Mouse (Mus musculus) MEL (cell line): ENCODE results near the gene Sik3. TPM values are rescaled to one million over a fixed set of nuclear protein-coding genes. Genes with fewer than 3 reads are reported as not detected.

Experiments
- DNase-seq: peaks from one replicate; pipeline ENCODE4 v3.0.0; 2011; ENCODE audit warnings: low read depth, low spot score
- H3K27ac ChIP-seq: 2 replicates; pipeline ENCODE4 v1.5.1; 2012; ENCODE audit warnings: low read depth, mild to moderate bottlenecking, control low read depth, low read length, moderate library complexity; ENCODE audit not compliant: control insufficient read depth
- H3K27me3 ChIP-seq, 2 experiments: fragments of 150-350 bp in 1 of 2; sonication (generic) in 1 of 2; 2 replicates each; pipeline ENCODE4 v1.6.1; 2012; ENCODE audit warnings: low read length in 2 of 2, mild to moderate bottlenecking in 2 of 2, improper control_type of control experiment in 1 of 2, moderate library complexity in 1 of 2; ENCODE audit not compliant: insufficient read depth in 2 of 2, control insufficient read depth in 1 of 2
- H3K36me3 ChIP-seq, 2 experiments: 2 replicates each; pipeline ENCODE4 v1.6.1; 2012 to 2014; ENCODE audit warnings: low read length in 2 of 2, improper control_type of control experiment in 1 of 2, inconsistent platforms in 1 of 2, mild to moderate bottlenecking in 1 of 2; ENCODE audit not compliant: insufficient read depth in 2 of 2, control insufficient read depth in 1 of 2
- H3K4me1 ChIP-seq, 2 experiments: fragments of 150-350 bp in 1 of 2; sonication (generic) in 1 of 2; 2 replicates each; pipeline ENCODE4 v1.6.1; 2012; ENCODE audit warnings: low read length in 2 of 2, improper control_type of control experiment in 1 of 2, mild to moderate bottlenecking in 1 of 2; ENCODE audit not compliant: insufficient read depth in 2 of 2, control insufficient read depth in 1 of 2
- H3K4me3 ChIP-seq, 2 experiments: fragments of 150-350 bp in 1 of 2; sonication (generic) in 1 of 2; 2 replicates each; pipeline ENCODE4 v1.5.1; 2012; ENCODE audit warnings: low read depth in 2 of 2, low read length in 2 of 2, mild to moderate bottlenecking in 2 of 2, moderate library complexity in 2 of 2, control low read depth in 1 of 2, improper control_type of control experiment in 1 of 2; ENCODE audit not compliant: control insufficient read depth in 1 of 2, insufficient read depth in 1 of 2
- H3K79me2 ChIP-seq: 2 replicates; pipeline ENCODE4 v1.6.1; 2012; ENCODE audit warnings: mild to moderate bottlenecking, low read length, moderate library complexity; ENCODE audit not compliant: control insufficient read depth, poor library complexity, insufficient read depth
- H3K9ac ChIP-seq: 2 replicates; pipeline ENCODE4 v1.6.1; 2012; ENCODE audit warnings: low read depth, mild to moderate bottlenecking, control low read depth, low read length, moderate library complexity; ENCODE audit not compliant: control insufficient read depth, poor library complexity, severe bottlenecking
- H3K9me3 ChIP-seq: fragments of 150-350 bp; sonication (generic); replicated peaks from 2 replicates; pipeline ENCODE4 v1.6.1; 2012; ENCODE audit warnings: mild to moderate bottlenecking, low read length, improper control_type of control experiment, moderate library complexity; ENCODE audit not compliant: insufficient read depth
- CHD1 ChIP-seq: IDR thresholded peaks from 2 replicates; pipeline ENCODE4 v1.6.1; 2012; ENCODE audit warnings: low read depth, mild to moderate bottlenecking, inconsistent platforms, low read length, improper control_type of control experiment
- E2F4 ChIP-seq: IDR thresholded peaks from 2 replicates; pipeline ENCODE4 v1.6.1; 2011; ENCODE audit warnings: low read depth, low read length, improper control_type of control experiment, borderline replicate concordance
- ELF1 ChIP-seq: IDR thresholded peaks from 2 replicates; pipeline ENCODE4 v1.6.1; 2014; ENCODE audit warnings: low read depth, mild to moderate bottlenecking, inconsistent platforms, low read length, improper control_type of control experiment, moderate library complexity
- EP300 ChIP-seq, 2 experiments: IDR thresholded peaks; 2 replicates each; pipeline ENCODE4 v1.6.1; 2011; ENCODE audit warnings: improper control_type of control experiment in 2 of 2, low read length in 2 of 2, low read depth in 1 of 2, mild to moderate bottlenecking in 1 of 2
- GABPA ChIP-seq: IDR thresholded peaks from 2 replicates; pipeline ENCODE4 v1.6.1; 2012; ENCODE audit warnings: low read depth, mild to moderate bottlenecking, inconsistent platforms, low read length, improper control_type of control experiment, moderate library complexity
- HCFC1 ChIP-seq: IDR thresholded peaks from 2 replicates; pipeline ENCODE4 v1.6.1; 2012; ENCODE audit warnings: low read depth, mild to moderate bottlenecking, inconsistent platforms, low read length, improper control_type of control experiment, moderate library complexity
- MAZ ChIP-seq: IDR thresholded peaks from 2 replicates; pipeline ENCODE4 v1.6.1; 2012; ENCODE audit warnings: low read depth, mild to moderate bottlenecking, inconsistent platforms, low read length, improper control_type of control experiment
- MEF2A ChIP-seq: IDR thresholded peaks from 2 replicates; pipeline ENCODE4 v1.6.1; 2014; ENCODE audit warnings: low read depth, mild to moderate bottlenecking, inconsistent platforms, low read length, improper control_type of control experiment; ENCODE audit not compliant: poor library complexity, insufficient replicate concordance, severe bottlenecking; ENCODE audit errors: extremely low read depth
- MXI1 ChIP-seq: IDR thresholded peaks from 2 replicates; pipeline ENCODE4 v1.6.1; 2011; ENCODE audit warnings: mild to moderate bottlenecking, low read depth, low read length, improper control_type of control experiment
- MYB ChIP-seq: IDR thresholded peaks from 2 replicates; pipeline ENCODE4 v1.6.1; 2011; ENCODE audit warnings: mild to moderate bottlenecking, low read depth, low read length, improper control_type of control experiment
- MYC ChIP-seq: IDR thresholded peaks from 2 replicates; pipeline ENCODE4 v1.6.1; 2011; ENCODE audit warnings: low read depth, mild to moderate bottlenecking, low read length, improper control_type of control experiment, moderate library complexity
- POLR2A ChIP-seq, 2 experiments: IDR thresholded peaks; 2 replicates each; pipeline ENCODE4 v1.6.1; 2011 to 2012; ENCODE audit warnings: low read length in 2 of 2, mild to moderate bottlenecking in 2 of 2, control low read depth in 1 of 2, improper control_type of control experiment in 1 of 2, low read depth in 1 of 2, moderate library complexity in 1 of 2; ENCODE audit not compliant: control insufficient read depth in 1 of 2, insufficient read depth in 1 of 2, poor library complexity in 1 of 2
- POLR2AphosphoS5 ChIP-seq: IDR thresholded peaks from 2 replicates; pipeline ENCODE4 v1.6.1; 2012; ENCODE audit warnings: low read depth, borderline replicate concordance, mild to moderate bottlenecking, inconsistent platforms, low read length, moderate library complexity, mixed read lengths
- SIN3A ChIP-seq: IDR thresholded peaks from 2 replicates; pipeline ENCODE4 v1.6.1; 2012; ENCODE audit warnings: low read length, improper control_type of control experiment, inconsistent platforms
- TCF12 ChIP-seq: IDR thresholded peaks from 2 replicates; pipeline ENCODE4 v1.6.1; 2014; ENCODE audit warnings: low read depth, mild to moderate bottlenecking, inconsistent platforms, low read length, improper control_type of control experiment, moderate library complexity
- UBTF ChIP-seq: IDR thresholded peaks from 2 replicates; pipeline ENCODE4 v1.6.1; 2012; ENCODE audit warnings: low read depth, mild to moderate bottlenecking, inconsistent platforms, low read length, improper control_type of control experiment, moderate library complexity, borderline replicate concordance; ENCODE audit not compliant: insufficient read depth
- USF1 ChIP-seq: IDR thresholded peaks from 2 replicates; pipeline ENCODE4 v1.6.1; 2014; ENCODE audit warnings: low read depth, mild to moderate bottlenecking, inconsistent platforms, low read length, improper control_type of control experiment, moderate library complexity
- ZC3H11A ChIP-seq: IDR thresholded peaks from 2 replicates; pipeline ENCODE4 v1.6.1; 2012; ENCODE audit warnings: low read depth, mild to moderate bottlenecking, inconsistent platforms, low read length, improper control_type of control experiment
- ZMIZ1 ChIP-seq: IDR thresholded peaks from 2 replicates; pipeline ENCODE4 v1.6.1; 2012; ENCODE audit warnings: low read depth, mild to moderate bottlenecking, inconsistent platforms, low read length, improper control_type of control experiment, moderate library complexity
- polyA plus RNA-seq, 2 experiments: library from polyadenylated mRNA; stranded (reverse) in 1 of 2; unstranded in 1 of 2; fragments of >175 nt in 1 of 2; fragments of >200 nt in 1 of 2; gene quantifications; 2 replicates each; pipeline versions ENCODE4 v1.2.1 to v1.2.4; 2012; ENCODE audit warnings: low replicate concordance in 2 of 2, low read depth in 1 of 2; ENCODE audit not compliant: insufficient read length in 2 of 2, insufficient read depth in 1 of 2, missing spikeins in 1 of 2
- total RNA-seq: library from RNA; depleted of rRNA; stranded (reverse); fragments of 300-350 nt; gene quantifications from 2 replicates; pipeline ENCODE4 v1.2.3, GENCODE M21; 2012

Sik3 gene
- total and polyA plus RNA-seq, 3 experiments = 78.7 to 111 TPM; not detected in 1

DNA sequence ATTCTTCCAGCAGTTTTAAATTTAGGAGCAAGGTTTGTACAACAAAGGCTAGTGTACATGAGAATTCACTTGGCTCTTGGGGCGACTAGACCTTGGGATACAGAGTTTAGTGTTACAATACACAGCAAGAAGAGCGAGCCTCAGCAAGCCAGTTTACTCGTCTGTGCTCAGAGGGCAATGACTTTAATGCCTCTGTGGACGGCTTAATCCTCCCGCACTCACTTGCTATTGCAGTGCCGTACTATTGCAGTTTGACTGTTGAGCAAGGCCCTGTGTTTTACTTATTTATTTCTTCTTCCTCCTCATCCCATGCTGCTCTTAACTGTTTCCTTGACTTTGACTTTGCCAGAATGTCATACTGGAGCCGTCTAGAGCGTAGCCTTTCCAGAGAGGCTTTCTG is 37.6 kb downstream of the Sik3 start:
- no peaks in the 10 kb centered on the region for H3K27me3 ChIP-seq
- no peak overlapping the region for H3K27ac ChIP-seq
- H3K9me3 ChIP-seq = no peaks in the 10 kb centered on the region
- H3K36me3 ChIP-seq = peaks cover 3 to 14% of the 10 kb centered on the region in 2 experiments; a peak in 3 of 4 replicates
- H3K4me3 ChIP-seq = no peak overlapping the region
- TF ChIP-seq SIN3A (no peak), POLR2AphosphoS5 (no peak), USF1 (no peak), ZC3H11A (no peak), HCFC1 (no peak), TCF12 (no peak), POLR2A (IDR thresholded peaks at IDR 0.05; ENCODE audit: control insufficient read depth in 1 of 2, insufficient read depth in 1 of 2, low read depth in 1 of 2, low read length in 2 of 2, poor library complexity in 1 of 2) (no peak), GABPA (no peak), ZMIZ1 (no peak), MYB (no peak), MAZ (no peak), MXI1 (no peak), UBTF (no peak), MEF2A (no peak), MYC (no peak), EP300 (IDR thresholded peaks at IDR 0.05; ENCODE audit: low read depth in 1 of 2, low read length in 2 of 2) (no peak), CHD1 (no peak), E2F4 (no peak)
- peaks cover 64% of the 10 kb centered on the region for H3K79me2 ChIP-seq
- no peak overlapping the region for H3K9ac ChIP-seq
- peaks cover 2 to 9% of the 10 kb centered on the region in 2 experiments; a peak in 2 of 4 replicates for H3K4me1 ChIP-seq
- DNase-seq = no peak

GRCm38 (mm10) chr9:46053014-46053666 is 40.5 kb downstream of the Sik3 start:
- DNase-seq = no peak
- peaks cover 67% of the 10 kb centered on the region for H3K79me2 ChIP-seq
- peaks cover 3 to 17% of the 10 kb centered on the region in 2 experiments; a peak in 3 of 4 replicates for H3K36me3 ChIP-seq
- H3K9me3 ChIP-seq = no peaks in the 10 kb centered on the region
- no peak overlapping the region for H3K9ac ChIP-seq
- TF ChIP-seq GABPA (no peak), HCFC1 (no peak), ELF1 (no peak)
- H3K4me1 ChIP-seq = peaks cover 2 to 4% of the 10 kb centered on the region in 2 experiments; a peak in 2 of 4 replicates
- H3K27ac ChIP-seq = no peak overlapping the region
- H3K27me3 ChIP-seq = no peaks in the 10 kb centered on the region
- no peak overlapping the region for H3K4me3 ChIP-seq
